Mouse (Mus musculus) ovary, postnatal 14 days (tissue): Measurements from ENCODE around the gene Zdhhc5.

Experiments
- DNase-seq: peaks from one replicate; pipeline ENCODE4 v3.0.0; 2022; ENCODE audit warnings: low spot score

Zdhhc5 gene

DNA sequence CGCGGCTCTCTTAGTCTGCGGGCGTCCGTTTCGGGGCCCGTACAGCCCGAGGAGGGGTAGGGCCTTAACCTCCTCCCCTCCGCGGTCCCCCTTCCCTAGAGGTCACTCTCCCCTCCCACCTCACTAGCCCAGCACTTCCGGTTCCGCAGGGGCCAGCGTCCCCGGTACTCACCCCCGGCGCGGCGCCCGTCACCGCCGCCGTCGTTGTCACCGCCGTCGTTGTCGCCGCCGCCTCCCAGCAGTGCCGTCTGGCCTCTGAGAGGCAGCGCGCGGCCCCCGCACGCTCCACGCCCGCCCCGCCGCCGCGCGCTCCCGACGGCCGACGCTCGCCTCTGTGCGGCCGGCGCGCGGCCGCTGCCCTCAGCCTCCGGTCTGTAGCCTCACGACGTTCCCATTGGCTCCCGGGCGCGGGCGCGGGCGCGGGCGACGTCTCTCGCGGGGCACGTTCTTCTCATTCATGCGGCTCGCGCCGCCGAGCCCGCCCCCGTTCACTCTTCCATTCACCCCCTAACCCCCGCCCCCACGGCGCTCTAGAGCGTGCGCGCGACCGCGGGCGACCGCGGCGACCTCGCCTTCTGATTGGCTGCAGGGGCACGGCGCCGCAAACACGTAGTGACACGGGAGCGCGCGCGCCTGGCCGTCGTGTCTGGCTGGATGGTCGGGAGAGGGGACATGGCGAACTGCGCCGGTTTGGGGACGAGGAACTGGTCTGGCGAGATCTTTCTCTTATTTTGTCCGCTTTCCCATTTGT lies at the start of gene Zdhhc5:
Gene Zdhhc5 (minus strand): TSS at position 370 of the 751 bp plus-strand sequence.
- peak; percentile 98 for DNase-seq

DNA sequence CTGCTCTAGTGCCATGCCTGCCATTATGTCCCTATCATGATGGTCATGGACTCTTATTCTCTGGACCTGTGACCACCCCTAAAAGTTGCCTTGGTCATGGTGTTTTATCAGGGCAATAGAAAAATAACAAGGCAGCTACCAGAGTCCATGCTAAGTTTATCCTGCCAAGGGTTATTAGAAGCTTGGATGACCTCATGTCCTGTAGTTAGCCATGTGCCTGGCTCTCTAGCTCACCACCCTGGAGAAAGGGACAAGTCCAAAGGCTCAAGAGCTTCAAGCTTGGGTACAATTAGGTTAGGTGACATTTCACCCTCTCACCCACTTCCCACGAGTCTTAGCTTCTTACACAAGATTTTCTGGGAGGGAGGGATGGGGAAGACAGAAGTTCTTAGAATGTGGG lies 47.8 kb upstream of the Zdhhc5 start:
- DNase-seq: no peak

DNA sequence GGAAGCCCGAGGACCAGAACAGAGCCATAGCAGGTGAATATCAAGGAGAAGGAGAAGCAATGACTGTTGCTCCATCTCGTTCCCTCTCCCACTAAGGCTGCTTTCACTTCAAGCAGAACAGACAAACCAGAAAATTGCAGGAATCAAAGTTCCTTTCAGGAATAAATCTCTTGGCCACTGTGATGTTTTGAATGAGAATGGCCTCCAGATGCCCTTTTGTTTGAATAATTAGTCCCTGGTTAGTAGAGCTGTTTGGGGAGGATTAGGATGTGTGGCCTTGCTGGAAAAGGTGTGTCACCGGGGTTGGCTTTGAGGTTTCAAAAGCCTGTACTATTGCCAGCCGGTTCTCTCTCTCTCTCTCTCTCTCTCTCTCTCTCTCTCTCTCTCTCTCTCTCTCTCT lies 47.3 kb upstream of the Zdhhc5 start:
- no peak for DNase-seq

DNA sequence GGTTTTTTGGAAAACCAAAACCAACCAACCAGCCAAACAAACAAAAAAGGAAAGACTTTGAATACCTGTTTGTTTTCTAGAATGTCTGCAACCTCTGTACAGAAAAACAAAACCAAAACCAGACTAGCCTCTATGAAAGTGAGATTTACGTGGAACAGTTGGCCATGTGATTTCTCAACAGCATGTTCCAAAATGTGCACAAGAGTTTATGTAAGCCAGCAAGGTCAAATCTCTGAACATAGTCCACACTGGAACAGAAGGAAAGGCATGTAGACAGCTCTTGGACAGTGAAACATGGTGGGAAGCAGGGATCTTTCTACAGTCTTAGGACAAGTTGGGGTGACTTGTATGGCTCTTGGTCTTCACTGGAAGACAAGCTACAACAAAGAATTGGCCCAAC lies 46.9 kb upstream of the Zdhhc5 start:
- no peak for DNase-seq

DNA sequence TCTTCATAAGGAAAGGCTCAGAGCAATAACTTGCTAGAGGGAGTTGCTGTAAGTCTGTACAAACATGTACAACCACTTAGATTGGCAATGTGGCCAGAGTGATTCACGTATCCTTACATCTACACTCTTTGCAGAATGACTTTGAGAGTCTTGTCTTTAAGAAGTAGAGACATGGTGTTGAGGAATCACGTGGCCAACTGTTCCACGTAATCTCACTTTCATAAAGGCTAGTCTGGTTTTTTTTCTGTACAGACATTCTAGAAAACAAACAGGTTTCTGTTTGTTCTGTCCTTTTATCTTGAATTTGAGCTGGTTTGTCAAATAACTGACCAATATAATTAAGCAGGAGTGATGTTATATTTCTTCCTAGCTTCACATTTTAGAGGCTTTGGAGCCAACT lies 46.3 kb upstream of the Zdhhc5 start:
- DNase-seq: no peak

DNA sequence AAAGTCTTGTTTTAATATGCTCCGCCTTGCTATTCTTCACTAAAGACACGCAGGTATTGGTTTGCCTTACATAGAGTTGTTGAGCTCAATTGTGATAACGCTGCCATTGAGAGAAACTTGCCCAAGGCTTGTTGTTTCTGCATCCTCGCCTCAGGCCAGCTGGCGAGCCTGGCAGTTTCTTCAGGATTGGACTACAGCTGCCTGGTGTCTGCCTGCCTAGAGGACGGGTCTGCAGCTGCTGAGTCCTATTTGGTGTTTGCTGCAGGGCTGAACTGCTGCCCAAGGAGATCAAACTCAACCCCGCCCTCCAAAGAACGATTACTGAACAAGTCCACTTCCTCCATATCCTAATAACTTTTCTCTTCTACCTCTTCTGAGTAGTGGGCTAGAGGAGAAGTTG lies 45.8 kb upstream of the Zdhhc5 start:
- DNase-seq: no peak

DNA sequence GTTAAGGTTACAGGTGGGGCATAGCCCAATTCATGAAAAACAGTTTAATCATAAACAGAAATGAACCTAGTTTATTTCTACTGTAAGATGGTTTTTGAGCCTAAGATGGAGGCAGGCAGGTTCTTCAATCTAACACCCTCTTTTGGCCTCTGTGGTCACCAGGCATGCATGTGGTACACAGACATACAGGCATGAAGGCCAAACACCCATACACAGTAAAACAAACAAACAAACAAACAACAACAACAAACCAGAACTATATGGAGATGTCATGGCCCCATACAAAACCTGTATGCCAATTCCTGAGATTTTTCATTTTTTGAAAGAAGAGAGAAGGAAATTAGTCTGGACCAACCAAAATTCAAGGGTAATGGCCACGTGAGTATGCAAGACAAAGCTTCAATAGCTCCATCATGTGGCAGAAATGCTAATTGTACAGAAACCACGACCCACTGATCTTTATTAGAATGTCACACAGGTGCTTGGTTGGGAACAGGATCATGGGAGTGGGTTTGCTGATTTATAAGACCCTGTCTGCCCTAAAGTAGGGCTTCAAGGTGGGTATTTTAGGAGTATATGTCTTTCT lies 43.7 kb upstream of the Zdhhc5 start:
- DNase-seq: peak; percentile 42

DNA sequence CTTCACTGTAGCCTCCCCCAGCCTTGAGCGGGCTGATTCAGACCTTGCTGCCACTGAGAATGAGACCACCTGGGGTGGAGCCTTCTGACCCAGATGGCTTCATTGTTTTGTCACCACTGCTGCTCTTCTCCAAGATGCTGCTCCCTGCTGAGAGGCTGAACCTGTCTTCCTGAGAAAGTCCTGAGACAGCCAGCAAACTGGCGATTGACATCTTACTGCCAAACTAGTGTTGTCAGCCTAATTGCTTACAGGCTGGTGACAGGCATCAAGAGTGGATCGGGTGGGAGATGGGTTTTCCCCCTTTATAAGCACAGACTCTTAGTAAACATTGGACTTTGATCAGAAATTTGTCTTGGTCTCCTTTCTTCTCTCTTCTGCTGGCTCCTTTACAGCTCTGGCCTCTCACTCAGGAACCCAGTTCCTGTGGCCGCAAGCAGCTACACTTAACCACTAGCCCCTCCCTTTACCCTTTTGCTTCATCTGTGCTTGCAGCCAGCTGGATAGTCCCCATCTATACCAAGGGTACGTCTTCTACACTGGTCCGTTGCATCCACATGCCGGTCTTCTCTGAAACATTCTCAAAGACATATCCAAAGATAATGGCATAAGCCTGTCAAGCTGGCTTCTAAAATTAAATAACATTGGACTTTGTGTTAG lies 42.2 kb upstream of the Zdhhc5 start:
- DNase-seq: no peak

DNA sequence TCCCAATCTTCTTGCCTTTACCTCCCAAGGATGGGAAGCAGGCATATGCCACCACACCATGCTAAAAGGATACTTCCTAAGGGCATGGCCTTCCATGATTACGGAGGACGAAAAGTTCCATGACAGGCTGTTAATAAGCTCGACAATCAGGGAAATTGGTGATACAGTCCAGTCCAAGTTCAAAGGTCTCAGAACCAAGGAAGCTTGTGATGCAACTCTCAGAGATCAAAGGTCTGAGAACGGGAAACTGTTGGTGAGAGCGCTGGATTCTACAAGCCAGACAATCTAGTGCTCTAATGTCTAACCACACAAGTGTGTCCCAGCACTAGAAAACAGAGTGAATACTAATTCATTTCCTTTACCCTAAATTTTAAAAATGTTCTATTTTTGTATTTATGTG lies 41.3 kb upstream of the Zdhhc5 start:
- DNase-seq: no peak

DNA sequence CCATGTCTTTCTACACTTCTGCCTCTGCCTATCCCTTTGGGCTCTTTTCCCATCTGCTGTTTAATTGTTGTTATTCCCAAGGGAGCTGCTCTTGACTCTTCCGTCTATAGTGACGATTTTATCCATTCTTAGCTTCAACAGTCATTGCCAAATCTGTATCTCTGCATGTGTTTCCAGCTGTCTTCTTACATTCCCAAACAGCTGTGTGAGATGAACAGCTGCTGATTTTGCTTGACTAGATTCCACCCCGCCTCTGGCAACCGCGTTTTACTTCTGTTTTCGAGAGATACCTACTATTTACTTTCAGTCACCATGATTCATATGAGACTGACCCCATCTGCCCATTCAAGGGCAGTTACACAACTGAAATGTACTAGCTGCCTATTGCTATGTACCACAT lies 35.1 kb upstream of the Zdhhc5 start:
- no peak for DNase-seq

DNA sequence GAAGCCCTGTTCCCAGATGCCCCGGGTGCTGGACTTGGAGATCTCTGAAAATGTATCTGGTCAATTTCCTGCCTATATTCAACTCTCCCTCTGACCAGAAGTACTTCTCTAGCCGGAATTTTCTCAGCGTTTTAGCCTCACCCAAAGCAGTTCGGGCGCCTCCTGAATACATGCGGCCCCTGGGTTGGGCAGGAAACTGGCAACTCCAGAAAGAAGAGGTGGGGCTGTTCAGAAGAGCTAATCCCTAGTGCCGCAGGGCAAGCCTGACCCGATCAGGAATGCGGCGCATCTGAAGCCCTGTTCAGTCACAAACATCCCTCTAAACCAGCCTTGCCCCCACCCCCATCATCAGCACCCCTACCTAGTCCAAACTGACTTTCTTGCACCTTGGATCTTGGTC lies 29.1 kb upstream of the Zdhhc5 start:
- DNase-seq: no peak

DNA sequence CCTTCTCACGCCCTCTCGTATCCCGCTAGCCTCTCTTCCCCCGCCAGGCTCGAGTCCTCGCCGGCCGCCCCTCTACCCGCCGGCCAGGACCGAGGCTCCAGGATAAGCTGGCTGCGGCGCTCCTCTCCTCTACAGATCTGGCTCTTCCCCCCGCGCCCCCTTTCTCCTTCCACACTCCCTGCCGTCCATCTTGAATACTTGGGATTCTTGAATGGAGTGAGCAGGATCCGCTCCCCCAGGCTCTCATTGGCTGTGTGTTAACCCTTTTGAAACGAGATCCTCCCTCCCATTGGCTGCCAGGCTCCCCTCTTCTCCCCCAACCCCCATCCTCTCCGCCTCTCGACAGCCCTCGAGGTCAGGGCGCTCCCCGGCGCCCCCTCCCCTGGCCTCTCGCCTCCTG lies 28.6 kb upstream of the Zdhhc5 start, which contains the start of gene Gm19426:
Gene Gm19426 (minus strand): TSS at position 95 of the 400 bp plus-strand sequence.
- peak; percentile 73 for DNase-seq

DNA sequence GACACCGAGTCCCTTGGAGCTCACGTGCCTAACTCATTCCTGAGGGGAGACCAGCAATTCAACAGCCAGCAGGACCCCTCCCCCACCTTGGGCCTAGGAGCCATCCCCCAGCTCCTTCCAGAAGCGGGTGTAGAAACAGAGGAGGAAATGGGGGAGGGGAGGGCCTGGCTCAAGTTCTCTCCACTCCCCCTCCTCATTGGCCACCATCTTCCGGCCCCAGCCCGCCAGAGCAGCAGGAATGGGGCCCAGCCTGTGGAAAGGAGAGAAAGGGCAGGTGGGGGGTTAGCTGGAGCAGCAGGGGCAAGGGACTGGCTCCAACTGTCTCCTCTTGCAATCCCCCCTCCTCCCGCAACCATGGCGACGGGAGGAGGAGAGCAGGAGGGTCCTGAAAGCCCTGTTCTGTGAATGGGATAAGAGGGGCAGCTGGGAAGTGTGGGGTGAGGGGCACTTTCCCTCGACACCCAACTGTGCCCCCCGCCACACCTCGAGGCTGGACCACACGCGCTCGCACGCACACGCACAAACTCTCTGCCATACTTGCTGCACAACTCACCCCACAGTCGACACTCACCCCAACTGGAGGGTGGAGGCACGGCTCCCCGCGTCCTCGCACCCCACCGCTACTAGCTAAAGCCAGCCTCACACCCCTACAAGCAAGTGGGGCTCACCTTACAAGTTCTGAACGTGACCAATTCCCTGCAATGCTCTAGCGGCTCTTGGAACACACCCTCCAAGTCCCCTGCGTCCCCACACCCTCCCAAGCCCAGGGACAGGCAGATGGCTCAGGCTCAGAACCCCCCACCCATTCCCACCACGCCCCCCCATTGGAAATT lies 27.7 kb upstream of the Zdhhc5 start:
- no peak for DNase-seq

DNA sequence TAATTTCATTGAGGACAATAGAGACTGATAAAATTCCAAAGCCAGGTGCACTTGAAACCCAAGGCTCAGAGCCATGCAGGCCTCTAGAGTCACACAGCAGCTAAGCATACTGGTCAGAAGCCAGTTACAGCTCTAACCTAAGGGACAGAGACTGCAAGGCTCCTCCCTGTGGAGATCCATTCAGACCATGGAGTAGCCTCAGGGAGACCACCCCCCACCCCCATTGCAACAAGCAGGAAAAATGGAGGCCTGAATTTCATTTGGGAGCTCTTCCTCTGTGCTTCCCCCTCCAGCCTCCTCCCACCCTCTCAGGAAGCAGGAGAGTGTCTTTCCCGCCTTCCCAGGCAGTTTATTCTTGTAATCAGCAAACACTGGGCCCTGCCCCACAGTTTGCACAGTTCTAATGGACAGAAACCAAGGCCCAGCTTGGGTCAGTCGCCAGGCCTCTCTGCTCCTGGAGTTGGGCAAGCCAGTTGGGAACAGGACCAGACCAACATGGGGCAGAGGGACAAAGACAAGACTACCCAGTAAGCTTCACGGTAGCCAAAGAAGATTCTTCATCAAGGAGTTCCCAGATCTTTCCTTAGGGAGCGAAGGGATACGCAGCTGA lies 27.0 kb upstream of the Zdhhc5 start:
- no peak for DNase-seq

DNA sequence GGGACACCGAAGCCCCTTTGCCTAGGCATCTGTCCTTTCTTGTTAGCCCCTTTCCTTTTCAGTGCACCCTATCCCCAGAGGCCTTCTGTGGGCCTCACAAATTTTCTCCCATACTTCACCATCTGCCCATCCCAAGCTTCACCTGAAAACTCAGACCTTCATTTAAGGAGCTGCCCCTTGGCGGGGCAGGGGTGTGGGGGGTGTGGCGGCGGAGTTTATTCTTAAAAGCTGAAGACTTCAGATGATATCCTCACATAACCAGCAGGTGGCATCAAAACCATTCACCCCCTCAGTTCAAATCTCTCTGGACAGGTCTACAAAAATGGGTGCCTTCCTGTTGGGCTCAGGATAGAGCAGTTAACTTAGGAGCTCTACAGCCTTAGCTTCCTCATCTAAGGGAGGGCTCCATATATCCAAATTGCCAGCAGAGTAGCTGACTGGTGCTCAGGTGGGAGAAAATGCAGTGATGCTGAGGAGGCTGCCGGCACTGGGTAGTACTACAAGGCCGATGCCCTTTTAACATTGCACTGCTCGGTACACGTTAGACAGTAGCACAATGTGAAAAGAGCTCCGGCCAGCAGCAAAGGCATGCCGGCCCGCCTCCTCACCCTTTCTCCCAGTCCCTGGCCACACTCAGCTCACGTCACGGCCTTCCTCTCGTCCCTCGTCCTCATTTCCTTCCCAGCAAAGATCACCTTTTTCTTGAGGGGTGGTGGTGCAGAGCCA lies 25.8 kb upstream of the Zdhhc5 start:
- no peak for DNase-seq

DNA sequence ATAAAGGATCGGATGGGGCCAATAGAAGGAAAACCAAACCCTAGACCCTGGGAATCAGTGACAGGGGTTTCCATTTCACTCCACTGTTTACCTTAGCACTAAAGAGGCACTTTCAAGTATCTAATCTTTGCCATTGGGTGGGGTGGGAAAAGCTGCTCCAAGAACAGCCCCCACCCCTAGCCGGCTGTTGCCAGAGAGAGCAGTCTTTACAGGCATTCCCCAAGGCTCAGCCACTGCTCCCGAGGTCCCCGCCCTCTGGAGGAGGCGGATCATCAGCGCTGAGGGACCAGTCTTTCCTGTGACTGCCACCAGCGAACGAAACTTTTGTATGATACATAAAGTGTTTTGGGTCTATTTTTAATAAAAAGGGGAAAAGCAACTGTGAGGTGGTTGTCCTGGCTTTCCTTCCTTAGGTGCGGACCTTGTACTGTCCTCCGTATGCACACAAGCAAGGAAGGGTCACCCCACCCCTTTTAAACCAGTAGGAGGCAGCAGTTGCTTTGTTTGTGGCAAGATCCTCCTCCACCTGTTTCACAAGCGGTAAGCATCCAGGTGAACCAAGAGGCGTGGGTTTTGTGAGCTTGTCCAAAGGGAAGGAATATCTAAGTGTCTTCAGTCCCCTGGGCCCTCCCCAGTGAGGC lies 23.4 kb upstream of the Zdhhc5 start:
- DNase-seq: no peak

DNA sequence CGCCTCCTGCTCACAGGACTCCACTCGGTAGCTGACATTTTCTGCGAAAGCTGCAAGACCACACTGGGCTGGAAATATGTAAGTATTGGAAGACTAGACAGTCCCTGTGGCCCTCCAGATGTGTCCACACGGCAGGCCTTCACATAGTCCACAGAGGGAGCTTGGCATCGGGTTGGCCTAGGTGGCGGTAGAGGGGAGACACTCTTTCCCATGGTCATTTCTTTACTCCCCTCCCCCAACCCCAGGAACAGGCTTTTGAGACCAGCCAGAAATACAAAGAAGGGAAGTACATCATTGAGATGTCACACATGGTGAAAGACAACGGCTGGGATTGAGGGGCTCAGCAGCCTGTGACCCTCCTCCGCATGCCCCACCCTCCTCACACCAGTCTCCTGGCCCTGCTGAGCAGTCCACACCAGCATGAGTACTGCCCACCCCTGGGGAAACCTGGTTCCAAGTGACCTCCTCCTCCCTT lies 22.5 kb upstream of the Zdhhc5 start:
- DNase-seq: no peak

DNA sequence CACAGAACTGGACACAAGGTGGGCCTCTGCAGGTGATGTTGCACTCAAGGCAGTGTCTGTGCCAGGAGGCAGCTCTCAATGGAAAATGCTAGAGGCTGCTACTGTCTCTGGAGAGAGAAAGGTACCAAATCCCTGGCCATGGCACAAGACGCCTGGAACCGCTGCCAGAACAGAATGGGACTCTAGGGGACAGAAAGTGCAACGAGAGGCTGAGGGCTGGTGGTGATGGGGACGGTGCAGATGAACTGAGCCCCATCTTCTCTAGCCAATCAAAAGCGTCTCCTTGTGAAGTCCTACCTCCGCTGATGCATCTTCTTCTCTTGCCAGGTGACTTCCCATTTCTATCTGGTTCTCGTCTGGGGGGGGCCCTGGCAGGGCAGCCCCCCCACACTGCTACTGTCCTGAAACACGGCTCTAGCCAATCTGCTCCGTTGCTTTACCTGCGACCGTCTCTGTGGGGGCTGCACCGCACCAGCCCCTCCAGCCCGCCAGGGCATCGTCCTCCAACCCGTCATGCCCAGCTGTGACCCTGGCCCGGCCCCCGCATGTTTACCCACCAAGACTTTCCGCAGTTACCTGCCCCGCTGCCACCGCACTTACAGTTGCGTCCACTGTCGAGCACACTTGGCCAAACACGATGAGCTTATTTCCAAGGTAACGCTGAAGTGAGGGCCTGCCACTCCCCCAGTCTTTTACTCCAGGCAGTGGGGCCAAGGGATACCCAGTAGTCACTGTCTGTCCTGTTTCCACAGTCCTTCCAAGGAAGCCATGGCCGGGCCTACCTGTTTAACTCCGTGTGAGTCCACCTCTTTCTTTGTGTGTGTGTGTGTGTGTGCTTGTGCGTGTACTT lies 21.6 kb upstream of the Zdhhc5 start:
- no peak for DNase-seq

DNA sequence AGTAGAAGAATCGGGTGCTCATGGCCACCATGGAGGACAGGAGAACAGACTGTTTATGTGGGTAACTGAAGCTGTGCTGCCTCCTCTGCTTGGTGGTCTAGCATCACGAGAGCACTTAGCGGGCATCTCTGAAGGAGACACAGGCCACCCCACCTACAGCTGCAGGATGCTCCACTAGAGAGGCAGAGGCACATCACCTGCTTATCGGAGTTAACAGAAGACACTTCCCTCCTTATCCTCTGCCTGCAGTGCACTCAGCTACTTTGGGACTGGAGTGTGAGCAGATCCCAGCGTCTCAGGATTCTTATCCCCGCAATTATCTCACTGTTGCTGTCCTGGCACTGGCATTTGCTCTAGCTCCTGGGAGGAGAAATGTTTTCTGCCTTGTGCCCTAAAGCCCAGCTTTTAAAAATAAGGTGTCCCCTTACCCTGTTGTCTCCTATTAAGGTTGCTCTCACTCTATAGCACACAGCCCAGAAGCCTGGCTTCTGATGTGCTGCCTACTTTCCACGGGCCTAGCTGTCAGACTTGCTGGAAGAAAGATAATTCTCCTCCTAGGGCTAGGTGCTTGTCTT lies 20.5 kb upstream of the Zdhhc5 start:
- no peak for DNase-seq
